Mouse (Mus musculus) lung, adult 2 months (tissue): ENCODE measurements around the gene Col6a5.

Experiments used
- CTCF ChIP-seq: fragments of 200-500 bp; IDR thresholded peaks from 2 replicates; pipeline ENCODE4 v1.5.1; 2011; ENCODE audit warnings: mild to moderate bottlenecking, low read length, control low read depth; ENCODE audit not compliant: insufficient read depth
- POLR2A ChIP-seq: fragments of 200-500 bp; IDR thresholded peaks from 2 replicates; pipeline ENCODE4 v1.6.1; 2011; ENCODE audit warnings: low read depth, mild to moderate bottlenecking, control low read depth, low read length, borderline replicate concordance; ENCODE audit errors: extremely low read depth

DNA sequence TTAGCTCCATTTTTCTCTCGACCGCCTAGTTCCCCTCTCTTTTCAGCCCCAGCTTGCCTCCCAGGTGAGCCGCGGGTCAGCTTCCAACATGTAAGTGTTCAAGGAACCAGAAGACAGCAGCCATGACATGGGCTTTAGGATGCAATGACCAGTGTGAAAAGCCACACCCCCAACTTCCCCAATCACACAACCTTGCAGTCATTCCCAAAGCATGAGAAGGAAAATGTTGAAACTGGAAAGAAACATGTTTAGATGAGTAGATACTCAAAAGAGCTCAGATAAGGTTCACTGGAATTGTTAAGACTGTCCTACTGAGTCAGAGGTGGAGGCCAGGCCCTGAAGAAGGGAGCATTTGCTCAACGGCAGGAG lies 121.3 kb downstream of the Col6a5 start:
- TF ChIP-seq POLR2A (no peak), CTCF (no peak)
